Mouse (Mus musculus): Measurements from ENCODE around the gene Zcchc4. TPM values are rescaled to one million over a fixed set of nuclear protein-coding genes. Genes with fewer than 3 reads are reported as not detected.

Gene Zcchc4
- polyA plus RNA-seq, 1 experiment from 2014 or later = 15.6 TPM

DNA sequence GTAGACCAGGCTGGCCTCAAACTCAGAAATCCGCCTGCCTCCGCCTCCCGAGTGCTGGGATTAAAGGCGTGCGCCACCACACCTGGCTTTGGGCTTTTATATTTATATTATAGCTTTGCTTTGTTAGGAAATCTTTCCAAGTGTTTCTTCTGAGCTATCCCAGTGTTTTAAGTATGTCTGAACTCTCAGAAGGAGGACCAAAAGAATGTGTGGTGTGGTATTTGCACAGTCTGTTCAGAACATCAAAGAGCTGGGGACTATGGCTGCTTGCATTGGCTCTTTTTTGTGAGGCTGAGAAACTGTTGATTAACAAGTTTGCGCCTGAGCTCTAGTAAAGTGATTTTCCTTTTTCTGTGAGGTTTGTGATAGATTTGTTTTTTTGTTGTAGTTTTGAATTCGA is 69.1 kb downstream of the Zcchc4 start:
- H3K27ac ChIP-seq = no peak overlapping the region
- H3K9ac ChIP-seq = no peak overlapping the region
- no peaks in the 10 kb centered on the region for H3K4me1 ChIP-seq
- H3K36me3 ChIP-seq (ENCODE audit: poor library complexity, severe bottlenecking) = peaks cover 83% of the 10 kb centered on the region
- H3K9me3 ChIP-seq (replicated peaks) = no peaks in the 10 kb centered on the region
- no peak overlapping the region for H3K4me2 ChIP-seq
- 96% methylated on average over 7 of the region's 7 CpGs for WGBS
- H3K27me3 ChIP-seq = no peaks in the 10 kb centered on the region
- no peak for ATAC-seq
- no peak overlapping the region for H3K4me3 ChIP-seq

DNA sequence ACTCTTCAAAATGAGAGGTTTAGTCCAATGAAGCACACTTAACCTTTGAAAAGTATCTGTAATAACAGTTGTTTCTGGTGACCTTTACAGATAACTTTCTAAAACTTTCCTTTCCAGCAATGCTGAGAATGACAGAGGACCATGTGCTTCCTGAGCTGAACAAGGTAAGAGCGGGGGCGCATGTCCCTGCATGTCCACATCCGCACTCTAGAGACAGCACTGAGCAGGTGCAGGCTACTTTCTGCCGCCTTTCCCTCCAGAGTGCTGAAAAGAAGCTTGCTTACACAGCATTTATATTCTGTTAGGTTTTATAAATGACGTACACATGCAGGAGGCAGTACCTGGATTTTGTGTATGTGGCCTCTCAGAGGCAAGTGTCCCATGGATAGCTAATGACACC is 80.5 kb downstream of the Zcchc4 start:
- no peaks in the 10 kb centered on the region for H3K4me1 ChIP-seq
- no peak overlapping the region for H3K4me2 ChIP-seq
- H3K27ac ChIP-seq = no peak overlapping the region
- H3K36me3 ChIP-seq (ENCODE audit: poor library complexity, severe bottlenecking) = peaks cover 79% of the 10 kb centered on the region
- no peak overlapping the region for H3K9ac ChIP-seq
- H3K9me3 ChIP-seq (replicated peaks) = no peaks in the 10 kb centered on the region
- no peak overlapping the region for H3K4me3 ChIP-seq
- no peak for ATAC-seq
- no peaks in the 10 kb centered on the region for H3K27me3 ChIP-seq
- 92% methylated on average over 5 of the region's 5 CpGs for WGBS

DNA sequence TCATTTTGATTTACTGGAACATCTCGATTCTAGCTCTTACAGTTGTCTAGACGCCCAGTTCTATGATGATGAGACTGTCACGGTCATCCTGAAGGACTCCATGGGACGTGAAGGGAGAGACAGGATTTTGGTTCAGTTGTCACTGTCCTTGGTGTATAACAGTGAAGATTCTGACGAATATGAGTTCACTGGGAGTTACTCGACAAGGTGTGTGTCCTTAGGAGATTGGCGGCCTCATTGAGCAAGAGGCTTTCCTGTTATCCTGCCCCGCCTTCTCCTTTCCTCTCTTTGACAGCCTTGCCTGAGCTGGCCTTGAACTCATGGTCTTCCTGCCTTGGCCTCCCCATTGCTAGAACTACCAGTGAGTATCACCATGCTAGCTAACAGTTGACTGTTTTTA is 89.2 kb downstream of the Zcchc4 start:
- Histone ChIP-seq H3K4me1 (no peaks in the 10 kb centered on the region), H3K4me3 (no peak overlapping the region), H3K27me3 (no peaks in the 10 kb centered on the region), H3K36me3 (ENCODE audit: poor library complexity, severe bottlenecking) (peaks cover 93% of the 10 kb centered on the region), H3K9ac (no peak overlapping the region), H3K9me3 (replicated peaks) (no peaks in the 10 kb centered on the region), H3K27ac (no peak overlapping the region), H3K4me2 (no peak overlapping the region)
- no peak for ATAC-seq
- 94% methylated on average over 8 of the region's 8 CpGs for WGBS

DNA sequence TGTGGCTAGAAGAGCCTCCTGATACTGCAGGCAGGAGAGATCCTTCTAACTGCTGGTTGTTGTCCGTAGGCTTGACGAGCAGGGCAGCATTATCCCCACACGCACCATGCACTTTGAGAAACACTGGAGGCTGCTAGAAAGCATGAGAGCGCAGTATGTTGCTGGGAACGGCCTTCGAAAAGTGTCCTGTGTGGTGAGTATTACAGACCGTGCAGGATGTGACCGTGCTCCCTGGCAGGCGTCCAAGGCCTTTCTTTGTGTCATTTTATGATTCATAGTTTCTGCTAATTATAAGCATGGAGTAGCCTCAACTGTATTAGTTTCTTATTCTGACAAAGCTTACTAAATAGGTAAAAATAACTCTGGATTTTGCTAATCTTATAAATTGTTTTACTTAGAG is 90.6 kb downstream of the Zcchc4 start:
- 83% methylated on average over 9 of the region's 9 CpGs for WGBS
- H3K9me3 ChIP-seq (replicated peaks) = no peaks in the 10 kb centered on the region
- no peak overlapping the region for H3K9ac ChIP-seq
- H3K4me2 ChIP-seq = no peak overlapping the region
- no peak overlapping the region for H3K4me3 ChIP-seq
- ATAC-seq = no peak
- no peaks in the 10 kb centered on the region for H3K27me3 ChIP-seq
- H3K4me1 ChIP-seq = no peaks in the 10 kb centered on the region
- no peak overlapping the region for H3K27ac ChIP-seq
- H3K36me3 ChIP-seq (ENCODE audit: poor library complexity, severe bottlenecking) = peaks cover 79% of the 10 kb centered on the region

DNA sequence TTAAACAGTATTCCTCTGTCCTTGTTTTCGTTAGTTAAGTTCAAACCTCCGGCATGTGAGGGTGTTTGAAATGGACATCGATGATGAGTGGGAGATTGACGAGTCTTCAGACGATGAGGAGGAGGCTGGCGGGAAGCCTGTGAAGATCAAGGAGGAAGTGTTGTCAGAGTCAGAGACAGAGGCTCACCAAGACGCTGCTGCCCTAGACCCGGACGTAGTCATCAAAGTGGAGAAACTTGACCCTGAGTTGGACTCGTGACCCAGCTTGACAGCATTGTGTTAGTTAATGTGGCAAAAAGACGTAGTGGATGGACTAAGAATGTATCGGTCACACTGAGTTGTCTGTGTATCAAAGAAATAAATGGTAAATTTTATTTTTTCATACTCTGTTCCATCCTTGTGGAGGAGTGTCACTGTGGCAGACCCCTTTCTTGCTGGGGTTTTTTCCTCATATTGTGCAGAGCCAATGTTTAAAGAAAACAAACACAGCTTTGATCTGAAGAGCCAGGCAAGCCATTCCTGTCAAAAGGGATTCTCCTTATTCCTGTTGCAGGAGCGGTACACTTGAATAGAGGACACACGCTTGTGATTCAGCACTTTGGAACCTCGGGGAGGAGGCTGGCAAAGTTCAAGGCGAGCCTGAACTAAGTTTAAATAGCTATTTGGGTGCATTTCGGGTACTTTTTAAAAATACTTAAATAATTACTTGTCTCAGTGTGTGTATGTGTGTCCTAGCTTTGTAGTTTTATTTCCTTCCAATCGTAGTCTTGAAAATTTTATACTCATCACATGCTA is 91.3 kb downstream of the Zcchc4 start:
- Histone ChIP-seq H3K9ac (no peak overlapping the region), H3K4me3 (no peak overlapping the region), H3K27ac (no peak overlapping the region), H3K27me3 (no peaks in the 10 kb centered on the region), H3K36me3 (ENCODE audit: poor library complexity, severe bottlenecking) (peaks cover 72% of the 10 kb centered on the region), H3K4me1 (no peaks in the 10 kb centered on the region), H3K9me3 (replicated peaks) (no peaks in the 10 kb centered on the region), H3K4me2 (no peak overlapping the region)
- 89% methylated on average over 18 of the region's 18 CpGs for WGBS
- no peak for ATAC-seq

DNA sequence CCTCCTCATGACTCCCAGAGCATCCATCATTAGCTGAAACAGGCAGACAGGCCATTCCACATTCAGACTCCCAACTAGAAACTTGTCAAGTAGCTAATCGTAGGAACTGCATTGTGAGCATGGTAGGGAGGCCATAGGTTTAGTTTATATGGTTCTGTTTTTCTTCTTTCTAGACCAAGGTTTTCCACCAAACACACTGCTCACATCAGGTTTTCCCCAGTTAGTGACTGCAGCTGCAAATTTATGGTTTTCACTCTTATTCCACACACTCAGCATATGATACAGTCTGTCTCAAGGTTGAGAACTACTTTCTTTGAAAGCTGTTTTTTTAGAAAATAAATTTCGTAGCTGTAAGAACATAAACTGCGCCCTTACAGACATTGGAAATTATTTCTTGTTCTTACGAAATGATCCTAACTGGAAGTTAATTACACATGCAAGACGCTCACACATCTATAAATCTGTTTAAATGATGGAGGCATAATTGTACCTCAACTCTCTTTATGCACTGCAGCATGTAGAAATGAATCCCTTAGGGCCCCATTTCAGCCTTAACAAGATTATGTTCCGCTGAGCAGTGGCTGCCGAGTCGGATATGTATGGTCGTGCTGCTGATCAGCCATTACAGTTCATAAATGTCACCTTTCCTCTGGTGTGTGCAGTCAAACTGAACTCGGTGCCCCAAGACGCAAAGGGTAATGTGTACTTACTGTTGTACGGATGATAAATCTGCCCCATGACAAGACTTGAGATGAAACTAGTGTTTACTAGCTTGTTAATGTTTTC is 93.9 kb downstream of the Zcchc4 start:
- no peaks in the 10 kb centered on the region for H3K27me3 ChIP-seq
- H3K9me3 ChIP-seq (replicated peaks) = no peaks in the 10 kb centered on the region

DNA sequence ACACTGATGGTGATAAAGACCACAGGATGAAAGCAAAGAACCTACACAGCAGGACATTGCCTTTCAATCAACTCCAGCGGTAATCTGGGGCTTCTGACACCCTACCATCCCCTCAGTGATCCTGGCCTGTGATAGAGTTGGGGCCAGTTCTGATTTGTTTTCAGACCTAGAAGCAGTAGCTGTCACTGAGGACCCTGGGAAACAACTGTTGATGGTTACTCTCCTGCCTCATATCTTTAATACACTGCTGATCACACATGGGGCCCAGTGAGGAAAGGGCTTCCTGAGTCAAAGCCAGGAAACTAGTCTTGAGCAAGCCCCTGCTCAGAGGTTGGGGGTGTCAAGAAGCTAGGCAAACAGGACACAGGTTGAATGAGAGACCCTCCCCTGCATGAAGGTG is 96.3 kb downstream of the Zcchc4 start:
- Histone ChIP-seq H3K4me2 (no peak overlapping the region), H3K9me3 (replicated peaks) (no peaks in the 10 kb centered on the region), H3K9ac (no peak overlapping the region), H3K36me3 (ENCODE audit: poor library complexity, severe bottlenecking) (peaks cover 26% of the 10 kb centered on the region), H3K4me3 (no peak overlapping the region), H3K4me1 (no peaks in the 10 kb centered on the region), H3K27me3 (no peaks in the 10 kb centered on the region), H3K27ac (no peak overlapping the region)
- 6% methylated on average over 1 of the region's 1 CpGs for WGBS
- no peak for ATAC-seq

More for the DNA sequence above, 93.9 kb downstream of the Zcchc4 start:
- no peak overlapping the region for H3K9ac ChIP-seq
- no peaks in the 10 kb centered on the region for H3K4me1 ChIP-seq
- WGBS = 92% methylated on average over 12 of the region's 12 CpGs
- no peak overlapping the region for H3K27ac ChIP-seq
- no peak overlapping the region for H3K4me3 ChIP-seq
- H3K4me2 ChIP-seq = no peak overlapping the region
- ATAC-seq = no peak
- H3K36me3 ChIP-seq (ENCODE audit: poor library complexity, severe bottlenecking) = peaks cover 48% of the 10 kb centered on the region

DNA sequence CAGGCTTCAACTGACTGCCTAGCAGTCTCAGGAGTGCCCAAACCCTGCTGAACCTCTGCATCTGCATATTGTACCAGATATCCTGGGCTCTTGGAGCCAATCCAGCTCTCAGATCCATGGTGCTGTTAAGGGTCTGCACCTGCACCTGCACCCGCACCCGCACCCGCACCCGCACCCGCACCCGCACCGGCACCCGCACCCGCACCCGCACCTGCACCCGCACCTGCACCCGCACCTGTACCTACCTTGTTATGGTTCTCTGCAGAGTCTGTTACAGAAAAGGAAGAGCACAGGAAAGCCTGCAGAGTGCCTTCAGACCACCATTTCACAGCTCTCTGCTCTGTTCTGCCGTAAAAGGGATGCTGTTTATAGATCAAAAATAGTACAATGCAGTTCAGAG is 96.8 kb downstream of the Zcchc4 start:
- H3K36me3 ChIP-seq (ENCODE audit: poor library complexity, severe bottlenecking) = peaks cover 21% of the 10 kb centered on the region
- no peak overlapping the region for H3K4me2 ChIP-seq
- H3K27ac ChIP-seq = no peak overlapping the region
- no peak for ATAC-seq
- no peaks in the 10 kb centered on the region for H3K9me3 ChIP-seq (replicated peaks)
- H3K4me3 ChIP-seq = no peak overlapping the region
- WGBS = 97% methylated on average over 13 of the region's 13 CpGs
- H3K9ac ChIP-seq = no peak overlapping the region
- H3K4me1 ChIP-seq = no peaks in the 10 kb centered on the region
- no peaks in the 10 kb centered on the region for H3K27me3 ChIP-seq

Other genes with a start within 250 kb of the Zcchc4 start
- gene Lgi2, start 208.9 kb upstream of the Zcchc4 start, polyA plus RNA-seq (2015; fragmentation: Nextera tagmentation; extraction: Ambion mirVana) = 0.77 and 0.87 TPM in 2 replicates
- 7.1 and 9.2 TPM in 2 replicates for gene Sepsecs, start 105.7 kb upstream of the Zcchc4 start, polyA plus RNA-seq (2015; fragmentation: Nextera tagmentation; extraction: Ambion mirVana)
- gene Pi4k2b, start 33.8 kb upstream of the Zcchc4 start, polyA plus RNA-seq (2015; fragmentation: Nextera tagmentation; extraction: Ambion mirVana) = 6.7 and 8.6 TPM in 2 replicates
- 112 and 121 TPM in 2 replicates for gene Anapc4, start 58.6 kb downstream of the Zcchc4 start, polyA plus RNA-seq (2015; fragmentation: Nextera tagmentation; extraction: Ambion mirVana)